Mouse (Mus musculus) c-Kit-positive CD71-positive TER-119-positive erythroid progenitor cells, embryonic 14.5 days (primary cell): Measurements from ENCODE around the gene Smim14.
"Not testable (repeated sequence)": the region's sequence is repeated elsewhere in the genome, so short reads cannot be mapped to it uniquely, and the experiment has no call there.

ENCODE experiments used
- DNase-seq: peaks from one replicate; pipeline ENCODE4 v3.0.0-alpha.2; 2013; ENCODE audit warnings: low spot score

Gene Smim14

DNA sequence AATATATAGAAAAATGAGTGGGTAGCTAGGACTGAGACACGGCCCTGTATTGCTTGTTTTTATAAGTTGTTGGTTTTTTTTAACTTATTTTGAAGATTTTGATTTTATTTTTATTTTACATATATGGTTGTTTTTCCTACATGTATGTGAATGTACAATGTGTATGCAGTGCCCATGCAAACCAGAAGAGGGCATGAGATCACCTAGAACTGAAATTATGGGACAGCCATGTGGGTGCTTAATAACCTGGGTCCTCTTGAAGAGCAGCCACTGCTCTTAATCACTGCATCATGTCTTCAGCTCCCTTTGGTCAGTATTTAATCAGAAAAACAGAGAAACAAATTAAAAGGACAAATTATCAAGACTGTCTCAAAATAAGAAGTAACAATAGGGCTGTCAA is 15.2 kb downstream of the Smim14 start:
- peak; percentile 31 for DNase-seq

- DNase-seq: no peak
Observed at GRCm38 (mm10) chr5:65514635-65515278, 22.2 kb downstream of the Smim14 start.

- no peak for DNase-seq
Observed at GRCm38 (mm10) chr5:65513506-65513905, 23.5 kb downstream of the Smim14 start.

- no peak for DNase-seq
Observed at GRCm38 (mm10) chr5:65508395-65508794, 28.6 kb downstream of the Smim14 start.

DNA sequence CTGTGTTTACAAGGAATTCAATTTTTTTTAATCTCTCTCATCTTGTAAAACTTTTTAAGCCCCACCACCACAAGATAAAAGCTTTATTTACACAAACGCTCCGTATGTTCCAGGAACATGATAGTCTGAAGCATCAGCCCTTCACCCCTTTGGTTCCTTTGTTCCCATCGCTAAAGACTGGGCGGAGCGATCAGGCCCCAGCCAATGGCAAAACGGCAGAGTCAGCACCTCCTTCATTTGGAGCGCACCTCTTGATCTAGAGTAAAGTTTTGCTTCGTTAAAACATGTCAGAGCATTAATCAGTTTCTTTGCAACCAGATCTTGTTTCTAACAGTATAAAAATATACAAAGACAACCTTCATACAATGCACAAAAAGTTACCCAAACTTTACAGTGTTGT is 31.2 kb downstream of the Smim14 start:
- peak; percentile 37 for DNase-seq

DNA sequence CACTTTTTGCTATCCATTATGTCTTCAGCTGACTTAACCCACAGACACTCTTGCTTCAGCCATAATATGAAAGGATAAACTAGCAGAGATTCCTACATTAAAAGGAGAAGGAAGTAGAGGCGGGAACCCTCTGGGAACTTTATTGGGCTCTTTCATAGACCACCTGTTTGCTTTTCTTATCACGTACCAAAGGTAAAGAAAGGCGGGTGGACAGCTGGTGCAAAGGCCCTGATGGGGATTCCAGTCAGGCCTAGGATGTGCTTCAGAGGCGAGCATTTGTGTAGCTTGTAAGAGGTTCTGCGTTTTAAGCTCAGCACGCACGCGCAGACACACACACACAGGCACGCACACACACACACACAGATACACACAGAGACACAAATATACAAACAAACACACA is 35.6 kb downstream of the Smim14 start:
- no peak for DNase-seq

- no peak for DNase-seq
Observed at GRCm38 (mm10) chr5:65500231-65500630, 36.8 kb downstream of the Smim14 start.

DNA sequence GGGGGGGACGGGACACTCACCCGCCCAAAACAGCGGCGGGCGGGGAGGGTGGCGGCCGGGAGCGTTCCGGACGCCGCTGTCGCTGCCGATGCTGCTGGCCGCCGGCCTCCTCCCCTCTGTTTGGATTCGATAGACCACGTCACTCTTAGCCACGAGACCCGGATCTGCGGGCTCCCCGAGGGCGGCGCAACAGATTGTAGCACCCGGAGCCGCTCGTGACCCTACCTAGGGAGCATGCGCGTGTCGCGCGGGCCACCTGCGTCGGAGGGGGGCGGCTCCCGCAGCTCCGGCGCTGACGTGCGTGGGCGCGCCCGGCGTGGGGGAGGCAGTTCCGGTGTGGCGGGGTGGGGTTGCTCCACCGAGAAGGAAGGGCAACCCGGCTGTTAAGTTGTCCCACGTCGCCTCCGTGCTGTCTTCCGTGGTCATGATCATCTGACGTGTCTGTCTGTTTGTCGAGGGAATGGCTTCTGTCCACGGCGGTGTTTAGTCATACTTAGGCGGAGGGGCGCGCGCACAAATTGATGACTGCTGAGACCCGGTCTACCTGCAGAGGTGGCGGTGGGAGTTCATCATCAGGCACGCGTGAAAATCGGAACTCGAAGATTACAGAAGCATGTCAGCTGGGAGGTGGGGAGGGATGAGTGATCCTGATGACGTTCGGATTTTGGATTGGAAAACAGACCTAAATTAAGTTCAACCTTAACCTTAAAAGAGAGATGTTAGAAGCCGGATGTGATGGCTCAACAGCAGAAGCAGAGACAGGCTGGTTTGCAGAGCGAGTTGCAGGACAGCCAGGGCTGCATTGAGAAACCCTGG is 44.1 kb downstream of the Smim14 start, which contains the start of gene Gm43552:
Gene Gm43552, minus strand, starts transcription at position 118 of the 816 bp plus-strand sequence.
- peak; percentile 81 for DNase-seq

DNA sequence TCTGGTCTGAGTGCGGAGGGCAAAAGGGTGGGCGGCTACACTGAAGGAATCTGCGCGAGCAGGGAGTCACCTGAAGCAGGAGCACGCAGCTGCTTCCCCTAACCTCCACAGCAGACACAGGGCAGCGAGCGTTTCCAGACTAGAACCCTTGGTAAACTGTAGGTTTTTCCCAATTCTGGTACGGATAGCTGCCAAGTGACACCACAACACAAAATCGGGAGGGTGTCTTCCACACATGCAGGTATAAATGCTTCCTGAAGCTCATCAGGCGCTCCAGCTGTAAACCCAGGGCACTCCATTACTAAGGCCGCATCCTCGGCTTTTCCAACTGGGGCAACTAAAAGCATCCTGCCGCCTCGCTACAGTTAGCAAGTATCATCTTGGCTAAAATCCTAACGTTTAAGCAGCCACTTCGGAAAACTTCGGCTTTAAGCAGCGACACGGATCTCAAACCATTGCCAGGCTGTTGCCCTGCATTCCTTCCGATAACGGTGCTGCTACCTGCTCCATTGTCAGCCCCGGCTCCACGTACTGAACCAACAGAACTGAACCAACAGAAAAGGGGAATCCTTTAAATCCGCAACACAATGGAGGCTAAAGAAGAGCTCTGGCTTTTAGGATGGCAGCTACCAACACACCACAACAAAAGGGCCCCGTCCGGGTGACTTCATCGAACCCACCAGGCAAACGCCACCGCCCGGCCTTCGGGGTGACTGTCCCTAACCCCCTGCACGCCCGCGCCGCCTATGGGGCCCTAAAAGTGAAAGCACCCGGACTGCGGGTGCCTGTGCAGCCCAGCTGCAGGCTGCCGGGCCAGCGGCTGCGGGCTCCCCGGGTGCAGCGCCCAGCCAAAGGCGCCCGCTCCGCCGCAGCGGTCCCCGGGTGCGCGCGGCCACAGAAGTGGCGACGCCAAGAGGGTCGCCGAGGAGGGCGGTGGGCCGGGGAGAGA is 44.9 kb downstream of the Smim14 start:
- peak; percentile 61 for DNase-seq

DNA sequence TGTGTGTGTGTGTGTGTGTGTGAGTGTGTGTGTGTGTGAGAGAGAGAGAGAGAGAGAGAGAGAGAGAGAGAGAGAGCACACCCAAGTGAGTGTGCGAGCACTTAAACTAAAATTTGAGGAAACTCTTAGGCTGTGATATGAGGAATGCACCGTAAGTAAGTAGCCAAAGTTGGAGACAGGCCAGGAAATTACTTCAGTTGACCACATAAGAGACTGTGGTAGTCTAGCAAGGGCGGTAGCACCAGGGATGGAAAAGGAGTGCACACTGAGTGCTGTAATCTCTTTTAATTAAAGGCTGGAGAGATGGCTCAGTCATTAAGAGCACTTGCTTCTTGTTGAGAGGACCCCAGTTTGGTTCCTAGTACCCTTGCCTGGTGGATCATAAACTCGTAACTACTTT is 47.2 kb downstream of the Smim14 start:
- no peak for DNase-seq

- DNase-seq: no peak
Observed at GRCm38 (mm10) chr5:65488725-65489124, 48.3 kb downstream of the Smim14 start.

GRCm38 (mm10) chr5:65487381-65487780 is 49.6 kb downstream of the Smim14 start:
- DNase-seq: no peak

- no peak for DNase-seq
Observed at GRCm38 (mm10) chr5:65486514-65486913, 50.5 kb downstream of the Smim14 start.

GRCm38 (mm10) chr5:65482996-65483395 is 54.0 kb downstream of the Smim14 start:
- DNase-seq: no peak

DNA sequence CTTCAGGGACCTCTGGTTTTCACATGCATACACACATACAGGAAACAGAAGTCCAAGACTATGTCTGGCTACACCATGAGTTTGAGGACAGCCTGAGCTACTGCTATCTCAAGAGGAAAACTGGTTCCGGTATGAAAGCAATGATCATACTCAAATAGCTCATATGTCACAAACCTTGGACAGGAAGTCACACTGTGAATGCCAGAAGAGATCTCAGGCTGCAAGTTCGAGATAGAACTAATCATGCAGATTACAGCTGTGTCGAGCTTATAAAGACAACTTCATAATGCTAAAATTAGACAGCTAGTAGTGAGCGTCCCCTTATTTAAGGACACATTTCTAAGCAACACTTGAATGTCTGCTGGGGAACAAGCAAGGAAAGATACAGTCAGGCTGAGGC is 56.5 kb downstream of the Smim14 start:
- DNase-seq: no peak

DNA sequence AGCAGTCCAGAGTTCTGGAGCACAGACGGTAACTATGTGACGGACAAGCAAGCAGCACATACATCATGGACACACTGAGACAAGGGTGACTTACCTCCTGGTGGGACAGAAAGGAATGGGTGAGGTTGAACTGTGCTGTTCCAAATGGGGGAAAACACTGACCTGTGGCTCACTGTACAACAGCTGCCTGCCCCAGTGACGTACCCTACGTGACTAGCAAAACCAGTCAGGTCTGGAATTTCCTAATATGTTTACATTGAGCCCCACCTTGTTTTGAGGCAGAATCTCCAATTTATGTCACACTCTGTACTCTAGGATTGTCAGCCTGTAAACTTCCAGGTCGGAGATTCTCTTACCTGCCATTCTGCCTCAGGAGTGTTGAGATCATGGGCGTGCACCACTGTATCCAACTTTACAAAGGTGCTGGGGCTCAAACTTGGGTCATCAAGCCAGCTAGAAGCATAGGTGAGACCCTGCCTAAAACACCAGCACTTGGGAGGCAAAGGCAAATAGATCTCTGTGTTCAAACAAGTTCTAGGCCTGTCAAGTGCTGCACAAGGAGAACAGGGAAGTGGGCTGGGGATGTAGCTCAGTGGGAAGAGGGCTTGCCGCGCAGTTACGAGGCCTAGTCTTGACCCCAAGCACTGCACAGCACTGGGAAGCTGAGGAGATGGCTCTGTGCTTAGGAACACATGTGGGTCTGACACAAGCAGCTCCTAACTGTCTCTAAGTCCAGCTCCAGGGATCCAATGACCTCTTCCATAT is 57.1 kb downstream of the Smim14 start:
- no peak for DNase-seq

DNA sequence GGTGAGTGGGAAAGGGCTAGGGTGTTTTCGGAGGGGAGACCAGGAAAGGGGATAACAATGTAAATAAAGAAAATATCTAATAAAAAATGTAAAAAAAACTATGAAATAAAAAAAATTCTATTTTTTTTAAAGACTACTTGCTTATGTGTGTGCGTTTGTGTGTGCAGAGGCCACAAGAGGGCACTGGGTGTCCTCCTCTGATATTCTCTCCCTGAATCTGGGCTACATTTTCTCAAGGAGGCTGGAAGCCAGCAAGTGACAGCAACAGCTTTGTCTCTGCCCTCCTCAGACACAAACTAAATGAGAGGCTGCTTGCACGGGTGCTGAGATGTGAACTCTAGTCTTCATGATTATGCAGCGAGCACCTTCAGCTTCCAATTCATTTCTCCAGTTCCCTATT is 58.8 kb downstream of the Smim14 start:
- DNase-seq: no peak

DNA sequence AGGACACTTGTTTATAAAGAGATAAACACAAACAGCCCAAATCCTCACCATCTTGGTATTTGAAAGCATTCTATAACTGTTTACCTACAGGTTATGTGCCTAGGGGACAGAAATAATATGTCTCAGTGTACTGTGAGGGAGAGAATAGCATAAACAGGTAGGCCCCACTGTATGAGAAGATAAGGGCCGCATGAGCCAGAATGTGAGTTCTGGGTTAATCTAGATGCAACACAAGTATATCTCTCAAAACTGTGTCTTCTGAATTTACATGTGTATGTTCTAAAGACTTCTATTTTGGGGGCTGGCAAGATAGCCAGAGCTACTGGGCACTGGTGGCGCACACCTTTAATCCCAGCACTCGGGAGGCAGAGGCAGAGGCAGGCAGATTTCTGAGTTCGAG is 60.2 kb downstream of the Smim14 start:
- DNase-seq: not testable (repeated sequence)

GRCm38 (mm10) chr5:65475806-65476205 is 61.2 kb downstream of the Smim14 start:
- DNase-seq: no peak

DNA sequence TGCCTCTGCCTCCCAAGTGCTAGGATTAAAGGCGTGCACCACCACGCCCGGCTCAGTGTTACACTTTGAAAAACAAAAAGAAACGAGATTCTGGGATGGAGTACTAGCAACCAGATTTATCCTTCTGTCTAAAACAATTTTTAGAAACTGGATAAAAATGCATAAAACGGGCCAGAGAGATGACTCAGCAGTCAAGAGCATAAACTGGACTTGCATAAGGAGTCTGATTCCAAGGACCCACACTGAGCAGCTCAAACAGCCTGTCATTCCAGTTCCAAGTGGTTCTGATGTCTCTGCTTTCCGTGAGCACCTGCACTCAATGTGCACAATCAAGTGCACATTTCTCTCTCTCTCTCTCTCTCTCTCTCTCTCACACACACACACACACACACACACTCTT is 67.2 kb downstream of the Smim14 start:
- no peak for DNase-seq

DNA sequence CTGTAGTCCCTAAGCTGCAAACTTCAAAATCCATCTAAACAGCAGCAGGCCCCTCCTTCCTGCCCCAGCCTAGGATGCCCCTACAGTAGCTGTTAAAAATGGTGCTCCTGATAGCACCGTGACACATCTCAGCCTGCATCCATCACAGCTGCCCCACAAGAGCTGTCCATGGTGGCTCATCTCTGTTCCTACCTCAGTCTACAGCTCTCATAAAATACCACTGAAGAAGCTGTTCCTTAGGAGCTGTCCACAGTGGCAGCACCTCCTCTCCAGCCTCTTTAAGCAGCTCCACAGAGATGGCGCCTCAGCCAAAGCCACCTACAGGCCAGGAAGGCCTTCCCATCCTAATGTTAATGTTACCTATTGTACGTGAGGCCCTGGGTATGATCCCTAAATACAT is 70.1 kb downstream of the Smim14 start:
- no peak for DNase-seq

GRCm38 (mm10) chr5:65460361-65460760 is 76.6 kb downstream of the Smim14 start:
- DNase-seq: no peak
